Mouse (Mus musculus): ENCODE measurements around the gene Oxct1. TPM values are rescaled to one million over a fixed set of nuclear protein-coding genes. Genes with fewer than 3 reads are reported as not detected.

The Oxct1 gene
- 21.8 and 23.5 TPM in 2 replicates for polyA plus RNA-seq (2015; fragmentation: Nextera tagmentation; extraction: Ambion mirVana)

GRCm38 (mm10) chr15:4026231-4026773, at the start of gene Oxct1:
Oxct1 (plus strand) TSS chr15:4026383.
- no peaks in the 10 kb centered on the region; the same call in none of the 2 replicates for H3K4me1 ChIP-seq (ENCODE audit: control insufficient read depth, low read depth, low read length)
- WGBS (ENCODE audit: insufficient replicate concordance) = 1% methylated on average over 44 of the region's 45 CpGs
- H3K9ac ChIP-seq (ENCODE audit: low read depth, low read length) = peak within 1 kb of the TSS; percentile 66
- no peaks in the 10 kb centered on the region for H3K36me3 ChIP-seq (ENCODE audit: control insufficient read depth, insufficient read depth)
- ATAC-seq (ENCODE audit: low read depth) = peak; percentile 90
- peak within 1 kb of the TSS; percentile 57 for H3K27ac ChIP-seq (ENCODE audit: low read length)
- H3K4me3 ChIP-seq (ENCODE audit: low read depth, low read length) = peak within 1 kb of the TSS; percentile 72
- no peaks in the 10 kb centered on the region for H3K9me3 ChIP-seq (replicated peaks; ENCODE audit: control insufficient read depth, low read length)
- H3K27me3 ChIP-seq (ENCODE audit: control insufficient read depth, insufficient read depth, low read depth, low read length) = peaks cover 4% of the 10 kb centered on the region; the same call in 1 of the 2 replicates
- peak within 1 kb of the TSS; percentile 83 for H3K4me2 ChIP-seq (ENCODE audit: low read depth, low read length)

GRCm38 (mm10) chr15:3978279-3978678, 47.9 kb upstream of the Oxct1 start:
- H3K27ac ChIP-seq (ENCODE audit: low read length) = no peak overlapping the region
- 71% methylated on average over 2 of the region's 2 CpGs for whole genome bisulfite sequencing (ENCODE audit: insufficient replicate concordance)
- no peaks in the 10 kb centered on the region for H3K36me3 ChIP-seq (ENCODE audit: control insufficient read depth, insufficient read depth)
- no peak overlapping the region for H3K4me3 ChIP-seq (ENCODE audit: low read depth, low read length)
- no peaks in the 10 kb centered on the region for H3K9me3 ChIP-seq (replicated peaks; ENCODE audit: control insufficient read depth, low read length)
- no peaks in the 10 kb centered on the region for H3K27me3 ChIP-seq (ENCODE audit: control insufficient read depth, insufficient read depth, low read depth, low read length)
- ATAC-seq (ENCODE audit: low read depth) = no peak
- H3K4me2 ChIP-seq (ENCODE audit: low read depth, low read length) = no peak overlapping the region
- no peak overlapping the region for H3K9ac ChIP-seq (ENCODE audit: low read depth, low read length)
- H3K4me1 ChIP-seq (ENCODE audit: control insufficient read depth, low read depth, low read length) = peaks cover 7% of the 10 kb centered on the region

GRCm38 (mm10) chr15:3979061-3979848, 46.9 kb upstream of the Oxct1 start, which contains the start of gene Fbxo4:
Fbxo4 (minus strand) TSS chr15:3979573.
- Histone ChIP-seq H3K4me1 (ENCODE audit: control insufficient read depth, low read depth, low read length) (peaks cover 7% of the 10 kb centered on the region), H3K36me3 (ENCODE audit: control insufficient read depth, insufficient read depth) (no peaks in the 10 kb centered on the region), H3K9me3 (replicated peaks; ENCODE audit: control insufficient read depth, low read length) (no peaks in the 10 kb centered on the region), H3K4me2 (ENCODE audit: low read depth, low read length) (peak within 1 kb of the TSS; percentile 78), H3K27me3 (ENCODE audit: control insufficient read depth, insufficient read depth, low read depth, low read length) (no peaks in the 10 kb centered on the region), H3K27ac (ENCODE audit: low read length) (peak within 1 kb of the TSS; percentile 82), H3K9ac (ENCODE audit: low read depth, low read length) (peak within 1 kb of the TSS; percentile 74), H3K4me3 (ENCODE audit: low read depth, low read length) (peak within 1 kb of the TSS; percentile 70)
- peak; percentile 95 for ATAC-seq (ENCODE audit: low read depth)
- 1% methylated on average over 59 of the region's 61 CpGs for WGBS (ENCODE audit: insufficient replicate concordance)

- Histone ChIP-seq H3K4me3 (ENCODE audit: low read depth, low read length) (peak overlapping the region; percentile 70), H3K9me3 (replicated peaks; ENCODE audit: control insufficient read depth, low read length) (no peaks in the 10 kb centered on the region), H3K36me3 (ENCODE audit: control insufficient read depth, insufficient read depth) (no peaks in the 10 kb centered on the region), H3K9ac (ENCODE audit: low read depth, low read length) (peak overlapping the region; percentile 74; the same call in 1 of the 2 replicates), H3K27ac (ENCODE audit: low read length) (peak overlapping the region; percentile 82), H3K4me1 (ENCODE audit: control insufficient read depth, low read depth, low read length) (peaks cover 7% of the 10 kb centered on the region), H3K4me2 (ENCODE audit: low read depth, low read length) (peak overlapping the region; percentile 78), H3K27me3 (ENCODE audit: control insufficient read depth, insufficient read depth, low read depth, low read length) (no peaks in the 10 kb centered on the region)
- ATAC-seq (ENCODE audit: low read depth) = peak; percentile 43; the same call in 1 of the 2 replicates
- whole genome bisulfite sequencing (ENCODE audit: insufficient replicate concordance) = 63% methylated on average over 3 of the region's 3 CpGs
These were observed 46.3 kb upstream of the Oxct1 start for GRCm38 (mm10) chr15:3979871-3980270.

GRCm38 (mm10) chr15:3982732-3983131, 43.5 kb upstream of the Oxct1 start:
- 58% methylated on average over 5 of the region's 5 CpGs for WGBS (ENCODE audit: insufficient replicate concordance)
- H3K4me3 ChIP-seq (ENCODE audit: low read depth, low read length) = no peak overlapping the region
- H3K9ac ChIP-seq (ENCODE audit: low read depth, low read length) = no peak overlapping the region
- no peaks in the 10 kb centered on the region for H3K27me3 ChIP-seq (ENCODE audit: control insufficient read depth, insufficient read depth, low read depth, low read length)
- no peaks in the 10 kb centered on the region for H3K9me3 ChIP-seq (replicated peaks; ENCODE audit: control insufficient read depth, low read length)
- H3K36me3 ChIP-seq (ENCODE audit: control insufficient read depth, insufficient read depth) = peaks cover 2% of the 10 kb centered on the region; the same call in 1 of the 2 replicates
- H3K4me1 ChIP-seq (ENCODE audit: control insufficient read depth, low read depth, low read length) = peaks cover 7% of the 10 kb centered on the region
- H3K4me2 ChIP-seq (ENCODE audit: low read depth, low read length) = no peak overlapping the region
- no peak for ATAC-seq (ENCODE audit: low read depth)
- no peak overlapping the region for H3K27ac ChIP-seq (ENCODE audit: low read length)

- H3K27me3 ChIP-seq (ENCODE audit: control insufficient read depth, insufficient read depth, low read depth, low read length) = no peaks in the 10 kb centered on the region
- WGBS (ENCODE audit: insufficient replicate concordance) = 71% methylated on average over 2 of the region's 2 CpGs
- no peaks in the 10 kb centered on the region for H3K9me3 ChIP-seq (replicated peaks; ENCODE audit: control insufficient read depth, low read length)
- H3K4me2 ChIP-seq (ENCODE audit: low read depth, low read length) = no peak overlapping the region
- no peak for ATAC-seq (ENCODE audit: low read depth)
- H3K27ac ChIP-seq (ENCODE audit: low read length) = no peak overlapping the region
- peaks cover 3% of the 10 kb centered on the region for H3K4me1 ChIP-seq (ENCODE audit: control insufficient read depth, low read depth, low read length)
- peaks cover 2% of the 10 kb centered on the region for H3K36me3 ChIP-seq (ENCODE audit: control insufficient read depth, insufficient read depth)
- H3K4me3 ChIP-seq (ENCODE audit: low read depth, low read length) = no peak overlapping the region
- H3K9ac ChIP-seq (ENCODE audit: low read depth, low read length) = no peak overlapping the region
These were observed 41.3 kb upstream of the Oxct1 start for GRCm38 (mm10) chr15:3984876-3985275.

- H3K4me1 ChIP-seq (ENCODE audit: control insufficient read depth, low read depth, low read length) = no peaks in the 10 kb centered on the region
- no peak overlapping the region for H3K9ac ChIP-seq (ENCODE audit: low read depth, low read length)
- H3K4me2 ChIP-seq (ENCODE audit: low read depth, low read length) = no peak overlapping the region
- peaks cover 11% of the 10 kb centered on the region for H3K36me3 ChIP-seq (ENCODE audit: control insufficient read depth, insufficient read depth)
- no peak overlapping the region for H3K4me3 ChIP-seq (ENCODE audit: low read depth, low read length)
- H3K27me3 ChIP-seq (ENCODE audit: control insufficient read depth, insufficient read depth, low read depth, low read length) = no peaks in the 10 kb centered on the region
- no peaks in the 10 kb centered on the region for H3K9me3 ChIP-seq (replicated peaks; ENCODE audit: control insufficient read depth, low read length)
- WGBS (ENCODE audit: insufficient replicate concordance) = 53% methylated on average over 2 of the region's 2 CpGs
- no peak overlapping the region for H3K27ac ChIP-seq (ENCODE audit: low read length)
- ATAC-seq (ENCODE audit: low read depth) = no peak
These were observed 38.2 kb upstream of the Oxct1 start for GRCm38 (mm10) chr15:3987981-3988380.

GRCm38 (mm10) chr15:3994852-3995447, 31.2 kb upstream of the Oxct1 start:
- no peaks in the 10 kb centered on the region for H3K27me3 ChIP-seq (ENCODE audit: control insufficient read depth, insufficient read depth, low read depth, low read length)
- no peaks in the 10 kb centered on the region for H3K9me3 ChIP-seq (replicated peaks; ENCODE audit: control insufficient read depth, low read length)
- H3K4me3 ChIP-seq (ENCODE audit: low read depth, low read length) = peak overlapping the region; percentile 90
- H3K36me3 ChIP-seq (ENCODE audit: control insufficient read depth, insufficient read depth) = peaks cover 9% of the 10 kb centered on the region; the same call in 1 of the 2 replicates
- 17% methylated on average over 14 of the region's 14 CpGs for WGBS (ENCODE audit: insufficient replicate concordance)
- H3K27ac ChIP-seq (ENCODE audit: low read length) = peak overlapping the region; percentile 93
- peaks cover 3% of the 10 kb centered on the region for H3K4me1 ChIP-seq (ENCODE audit: control insufficient read depth, low read depth, low read length)
- no peak for ATAC-seq (ENCODE audit: low read depth)
- peak overlapping the region; percentile 87 for H3K9ac ChIP-seq (ENCODE audit: low read depth, low read length)
- H3K4me2 ChIP-seq (ENCODE audit: low read depth, low read length) = peak overlapping the region; percentile 54

Measured in liver, embryonic 16.5 days (tissue).